Mouse (Mus musculus): ENCODE results near the gene Glt6d1. TPM values are rescaled to one million over a fixed set of nuclear protein-coding genes. Genes with fewer than 3 reads are reported as not detected.

Glt6d1 gene
- polyA plus RNA-seq, 1 experiment from 2014 or later = not detected

- Histone ChIP-seq H3K36me3 (no peaks in the 10 kb centered on the region), H3K4me3 (replicated peaks) (no peak overlapping the region), H3K4me2 (no peak overlapping the region), H3K9me3 (replicated peaks) (no peaks in the 10 kb centered on the region), H3K9ac (no peak overlapping the region), H3K4me1 (0 out of 2 replicates have a peak, but pooled peaks cover 2% of the 10 kb centered on the region), H3K27me3 (no peaks in the 10 kb centered on the region), H3K27ac (no peak overlapping the region)
- no peak for ATAC-seq (replicated peaks; ENCODE audit: low FRiP score)
- 89% methylated on average over 3 of the region's 3 CpGs for WGBS
Measured at GRCm38 (mm10) chr2:25844097-25844496, 28.4 kb upstream of the Glt6d1 start.

- Histone ChIP-seq H3K9ac (no peak overlapping the region), H3K4me3 (replicated peaks) (no peak overlapping the region), H3K4me2 (no peak overlapping the region), H3K36me3 (no peaks in the 10 kb centered on the region), H3K27ac (no peak overlapping the region), H3K4me1 (0 out of 2 replicates have a peak, but pooled peaks cover 2% of the 10 kb centered on the region), H3K27me3 (no peaks in the 10 kb centered on the region), H3K9me3 (replicated peaks) (no peaks in the 10 kb centered on the region)
- no peak for ATAC-seq (replicated peaks; ENCODE audit: low FRiP score)
- WGBS = 87% methylated on average over 1 of the region's 1 CpGs
Measured at GRCm38 (mm10) chr2:25842758-25843157, 27.1 kb upstream of the Glt6d1 start.

DNA sequence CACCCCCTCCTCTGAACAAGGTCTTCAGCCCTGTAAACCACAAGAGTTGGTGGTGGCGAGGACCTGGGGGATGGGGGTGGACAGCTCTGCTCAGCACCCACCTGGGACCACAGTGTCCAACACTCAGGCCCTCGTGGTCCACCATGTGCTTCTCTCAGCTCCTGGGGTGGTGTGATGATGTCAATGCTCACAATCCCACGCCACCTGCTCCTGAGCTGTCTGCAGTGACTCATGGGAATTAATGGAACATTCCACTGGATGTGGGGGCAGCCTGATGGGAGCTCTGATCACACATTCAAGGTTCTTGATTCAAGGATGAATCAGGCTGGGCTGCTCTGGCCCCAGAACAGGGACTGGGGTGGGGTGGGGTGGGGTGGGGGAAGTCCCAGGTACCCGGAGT is 26.5 kb upstream of the Glt6d1 start:
- Histone ChIP-seq H3K27me3 (no peaks in the 10 kb centered on the region), H3K27ac (no peak overlapping the region), H3K4me2 (no peak overlapping the region), H3K9me3 (replicated peaks) (no peaks in the 10 kb centered on the region), H3K36me3 (no peaks in the 10 kb centered on the region), H3K4me3 (replicated peaks) (no peak overlapping the region), H3K4me1 (0 out of 2 replicates have a peak, but pooled peaks cover 2% of the 10 kb centered on the region), H3K9ac (no peak overlapping the region)
- no peak for ATAC-seq (replicated peaks; ENCODE audit: low FRiP score)
- 64% methylated on average over 4 of the region's 4 CpGs for WGBS

GRCm38 (mm10) chr2:25836291-25836690 is 20.6 kb upstream of the Glt6d1 start:
- no peak overlapping the region for H3K4me3 ChIP-seq (replicated peaks)
- WGBS = 48% methylated on average over 5 of the region's 5 CpGs
- no peak overlapping the region for H3K27ac ChIP-seq
- ATAC-seq (replicated peaks; ENCODE audit: low FRiP score) = no peak
- no peaks in the 10 kb centered on the region for H3K9me3 ChIP-seq (replicated peaks)
- H3K27me3 ChIP-seq = no peaks in the 10 kb centered on the region
- no peak overlapping the region for H3K4me2 ChIP-seq
- H3K4me1 ChIP-seq = 0 out of 2 replicates have a peak, but pooled peaks cover 2% of the 10 kb centered on the region
- H3K36me3 ChIP-seq = no peaks in the 10 kb centered on the region
- no peak overlapping the region for H3K9ac ChIP-seq

DNA sequence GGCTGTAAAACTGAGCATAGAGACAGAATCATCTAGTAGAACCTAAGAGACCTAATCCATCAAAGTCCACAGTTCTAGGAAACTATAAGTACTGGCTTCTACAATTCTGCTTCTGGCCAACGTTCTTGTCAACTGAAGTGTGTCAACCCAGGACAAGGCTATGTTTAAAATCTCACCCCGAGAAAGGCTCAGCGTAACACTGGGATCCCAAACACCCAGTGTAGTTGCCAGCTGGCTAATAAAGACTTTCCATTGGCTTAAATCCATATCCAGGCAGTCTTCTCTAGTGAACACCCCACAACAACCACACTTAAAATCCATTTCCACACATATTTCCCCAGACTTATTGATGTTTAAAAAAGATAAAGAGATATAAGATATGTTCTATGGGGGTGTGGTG is 15.1 kb upstream of the Glt6d1 start:
- 88% methylated on average over 3 of the region's 3 CpGs for WGBS
- no peak for ATAC-seq (replicated peaks; ENCODE audit: low FRiP score)

DNA sequence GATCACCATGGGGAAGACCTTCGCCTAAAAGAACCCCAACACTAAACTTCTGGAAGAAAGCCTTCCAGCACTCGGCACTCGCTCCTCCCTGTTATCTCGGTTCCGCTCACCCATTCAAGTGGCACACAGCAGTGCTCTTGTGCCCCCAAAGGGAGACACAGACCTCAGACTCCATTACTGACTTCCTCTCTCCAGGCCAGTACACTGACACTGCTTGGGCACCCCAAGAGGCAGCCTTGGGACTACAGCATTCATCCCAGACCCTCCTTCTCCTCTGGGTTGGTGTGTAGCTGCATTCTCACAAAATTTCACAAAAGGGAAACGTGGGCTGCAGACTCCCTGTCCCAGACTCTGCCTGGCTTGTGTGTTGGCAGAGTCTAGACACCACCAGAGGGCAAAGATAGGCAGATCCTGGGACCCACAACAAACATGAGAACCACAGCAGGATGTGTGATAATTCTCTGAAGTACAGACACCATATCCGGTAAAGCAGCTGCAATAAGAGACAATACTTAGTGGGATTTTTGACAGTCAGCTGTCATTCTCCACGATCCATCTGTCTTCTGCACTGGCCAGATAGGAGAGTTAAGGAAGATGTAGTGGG is 12.8 kb upstream of the Glt6d1 start:
- WGBS = 77% methylated on average over 8 of the region's 8 CpGs
- ATAC-seq (replicated peaks; ENCODE audit: low FRiP score) = no peak

More for the DNA sequence above, 15.1 kb upstream of the Glt6d1 start:
- no peak overlapping the region for H3K9ac ChIP-seq
- no peak overlapping the region for H3K4me3 ChIP-seq (replicated peaks)
- no peaks in the 10 kb centered on the region for H3K27me3 ChIP-seq
- H3K36me3 ChIP-seq = no peaks in the 10 kb centered on the region
- no peak overlapping the region for H3K27ac ChIP-seq
- no peaks in the 10 kb centered on the region for H3K4me1 ChIP-seq
- H3K9me3 ChIP-seq (replicated peaks) = no peaks in the 10 kb centered on the region
- H3K4me2 ChIP-seq = no peak overlapping the region

DNA sequence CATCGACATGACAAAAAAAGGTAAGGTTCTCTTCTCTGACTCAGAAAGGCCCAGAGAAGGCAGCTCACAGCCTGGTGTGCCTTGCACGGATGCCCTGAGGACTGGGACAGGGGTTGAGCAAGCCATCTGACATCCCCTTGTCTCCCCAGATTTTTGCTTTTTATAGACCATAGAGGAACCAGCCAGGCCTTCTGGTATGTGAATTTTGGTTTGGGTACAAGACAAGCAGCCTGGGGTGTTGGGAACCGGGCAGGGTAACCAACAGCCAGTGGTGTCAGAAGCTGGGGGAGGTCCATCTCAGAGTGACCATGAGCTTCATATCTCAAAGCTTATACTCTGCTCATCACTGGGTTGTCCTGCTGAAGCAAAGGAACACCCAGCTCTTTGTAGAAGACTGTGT is 9.1 kb upstream of the Glt6d1 start:
- H3K9me3 ChIP-seq (replicated peaks) = no peaks in the 10 kb centered on the region
- whole genome bisulfite sequencing = 86% methylated on average over 3 of the region's 3 CpGs
- no peak for ATAC-seq (replicated peaks; ENCODE audit: low FRiP score)

More for the DNA sequence above, 12.8 kb upstream of the Glt6d1 start:
- H3K4me1 ChIP-seq = no peaks in the 10 kb centered on the region
- H3K27me3 ChIP-seq = no peaks in the 10 kb centered on the region
- H3K27ac ChIP-seq = no peak overlapping the region
- H3K9ac ChIP-seq = no peak overlapping the region
- no peak overlapping the region for H3K4me2 ChIP-seq
- no peaks in the 10 kb centered on the region for H3K9me3 ChIP-seq (replicated peaks)
- H3K4me3 ChIP-seq (replicated peaks) = no peak overlapping the region
- no peaks in the 10 kb centered on the region for H3K36me3 ChIP-seq

DNA sequence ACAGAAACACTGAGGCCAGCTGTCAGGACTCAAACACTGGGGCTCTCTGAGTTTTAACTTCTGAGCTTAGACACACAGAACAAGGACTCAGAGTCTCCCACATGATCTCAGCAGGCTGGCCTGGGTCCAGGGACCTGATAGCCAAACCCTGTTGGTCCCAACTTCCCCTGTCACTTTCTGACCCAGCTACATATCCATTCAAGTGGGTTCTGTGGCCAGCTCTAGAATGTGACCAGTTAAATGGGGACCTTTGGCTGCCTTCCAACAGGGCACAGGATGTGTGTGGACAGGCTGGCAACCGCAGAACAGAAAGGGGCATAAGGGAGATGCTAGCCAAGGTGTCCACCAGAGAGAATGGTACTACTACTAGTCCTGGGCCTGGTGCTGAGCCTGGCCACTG is 7.2 kb upstream of the Glt6d1 start, which contains the start of gene Lcn9:
TSS of gene Lcn9 (plus strand) at position 348 of the 400 bp plus-strand sequence.
- 94% methylated on average over 1 of the region's 1 CpGs for WGBS
- ATAC-seq (replicated peaks; ENCODE audit: low FRiP score) = no peak
- no peaks in the 10 kb centered on the region for H3K4me1 ChIP-seq

More for the DNA sequence above, 9.1 kb upstream of the Glt6d1 start:
- no peak overlapping the region for H3K4me2 ChIP-seq
- H3K9ac ChIP-seq = no peak overlapping the region
- no peak overlapping the region for H3K27ac ChIP-seq
- no peaks in the 10 kb centered on the region for H3K27me3 ChIP-seq
- H3K36me3 ChIP-seq = no peaks in the 10 kb centered on the region
- no peak overlapping the region for H3K4me3 ChIP-seq (replicated peaks)
- no peaks in the 10 kb centered on the region for H3K4me1 ChIP-seq

GRCm38 (mm10) chr2:25813364-25813763 is 2.3 kb downstream of the Glt6d1 start:
- Histone ChIP-seq H3K27me3 (no peaks in the 10 kb centered on the region), H3K4me2 (no peak overlapping the region), H3K4me1 (no peaks in the 10 kb centered on the region), H3K9me3 (replicated peaks) (no peaks in the 10 kb centered on the region), H3K4me3 (replicated peaks) (no peak overlapping the region), H3K27ac (no peak overlapping the region), H3K36me3 (no peaks in the 10 kb centered on the region), H3K9ac (no peak overlapping the region)
- WGBS = 80% methylated on average over 5 of the region's 5 CpGs
- no peak for ATAC-seq (replicated peaks; ENCODE audit: low FRiP score)

More for the DNA sequence above, 7.2 kb upstream of the Glt6d1 start, which contains the start of gene Lcn9:
- no peaks in the 10 kb centered on the region for H3K9me3 ChIP-seq (replicated peaks)
- no peak within 1 kb of the TSS for H3K9ac ChIP-seq
- H3K27me3 ChIP-seq = no peaks in the 10 kb centered on the region
- H3K4me2 ChIP-seq = no peak within 1 kb of the TSS
- H3K4me3 ChIP-seq (replicated peaks) = no peak within 1 kb of the TSS
- H3K27ac ChIP-seq = no peak within 1 kb of the TSS
- no peaks in the 10 kb centered on the region for H3K36me3 ChIP-seq

- no peak overlapping the region for H3K4me2 ChIP-seq
- no peak overlapping the region for H3K27ac ChIP-seq
- 75% methylated on average over 2 of the region's 2 CpGs for WGBS
- H3K27me3 ChIP-seq = no peaks in the 10 kb centered on the region
- H3K4me3 ChIP-seq (replicated peaks) = no peak overlapping the region
- H3K36me3 ChIP-seq = no peaks in the 10 kb centered on the region
- H3K9me3 ChIP-seq (replicated peaks) = no peaks in the 10 kb centered on the region
- no peaks in the 10 kb centered on the region for H3K4me1 ChIP-seq
- H3K9ac ChIP-seq = no peak overlapping the region
- no peak for ATAC-seq (replicated peaks; ENCODE audit: low FRiP score)
Measured at GRCm38 (mm10) chr2:25811711-25812110, 3.9 kb downstream of the Glt6d1 start.

DNA sequence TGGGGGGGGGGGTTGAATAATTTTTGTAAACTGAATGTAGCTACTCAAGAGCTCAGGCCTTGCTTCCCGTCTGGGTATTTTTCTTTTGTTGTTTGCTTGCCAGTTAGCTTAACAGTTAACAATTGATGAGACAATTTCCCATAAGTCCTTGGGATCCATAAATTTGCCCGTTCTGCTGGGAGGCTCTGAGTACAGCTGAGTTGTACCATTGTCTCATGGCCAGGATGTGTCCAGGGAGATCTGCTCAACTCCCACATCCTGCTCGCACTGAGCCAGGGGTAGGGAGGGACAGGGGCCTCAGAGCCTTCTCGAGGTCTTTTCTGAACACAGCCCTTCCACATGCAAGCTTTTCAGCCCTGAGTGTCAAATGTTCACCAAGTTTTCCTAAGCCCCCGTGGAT is 17.6 kb downstream of the Glt6d1 start:
- no peak for ATAC-seq (replicated peaks; ENCODE audit: low FRiP score)
- H3K9ac ChIP-seq = no peak overlapping the region
- H3K4me2 ChIP-seq = no peak overlapping the region
- 28% methylated on average over 5 of the region's 5 CpGs for WGBS
- no peak overlapping the region for H3K4me3 ChIP-seq (replicated peaks)
- H3K9me3 ChIP-seq (replicated peaks) = no peaks in the 10 kb centered on the region
- no peaks in the 10 kb centered on the region for H3K27me3 ChIP-seq
- H3K4me1 ChIP-seq = no peaks in the 10 kb centered on the region
- H3K27ac ChIP-seq = no peak overlapping the region
- no peaks in the 10 kb centered on the region for H3K36me3 ChIP-seq

DNA sequence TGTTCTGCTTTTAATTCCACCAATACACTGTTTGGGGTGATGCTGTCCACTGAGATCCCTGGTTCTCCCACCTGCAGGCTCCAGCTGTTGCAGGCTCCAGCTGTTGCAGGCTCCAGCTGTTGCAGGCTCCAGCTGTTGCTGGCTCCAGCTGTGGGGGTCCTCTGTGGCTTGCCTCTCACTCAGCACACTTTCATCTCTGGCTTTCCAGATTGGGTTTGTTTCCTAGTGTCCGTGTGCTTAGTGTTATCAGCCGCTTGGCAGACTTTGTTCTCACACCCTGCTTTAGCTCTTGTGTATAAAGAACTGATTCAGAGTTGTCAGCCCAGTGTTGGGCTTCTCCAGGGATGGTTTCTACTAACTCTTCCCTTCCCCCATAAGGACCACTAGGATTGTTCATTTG is 18.0 kb downstream of the Glt6d1 start:
- no peak overlapping the region for H3K27ac ChIP-seq
- ATAC-seq (replicated peaks; ENCODE audit: low FRiP score) = no peak
- H3K27me3 ChIP-seq = no peaks in the 10 kb centered on the region
- no peaks in the 10 kb centered on the region for H3K36me3 ChIP-seq
- no peak overlapping the region for H3K4me2 ChIP-seq
- no peak overlapping the region for H3K9ac ChIP-seq
- H3K9me3 ChIP-seq (replicated peaks) = no peaks in the 10 kb centered on the region
- WGBS = 28% methylated on average over 2 of the region's 2 CpGs
- H3K4me3 ChIP-seq (replicated peaks) = no peak overlapping the region
- no peaks in the 10 kb centered on the region for H3K4me1 ChIP-seq

- Histone ChIP-seq H3K4me2 (no peak overlapping the region), H3K27me3 (no peaks in the 10 kb centered on the region), H3K9ac (no peak overlapping the region), H3K27ac (no peak overlapping the region), H3K9me3 (replicated peaks) (no peaks in the 10 kb centered on the region), H3K36me3 (no peaks in the 10 kb centered on the region), H3K4me3 (replicated peaks) (no peak overlapping the region), H3K4me1 (no peaks in the 10 kb centered on the region)
- ATAC-seq (replicated peaks; ENCODE audit: low FRiP score) = no peak
- WGBS = 77% methylated on average over 3 of the region's 3 CpGs
Measured at GRCm38 (mm10) chr2:25789092-25789491, 26.6 kb downstream of the Glt6d1 start.

Data from kidney, embryonic 15.5 days (tissue).